Mouse (Mus musculus) C2C12 (cell line): Measurements from ENCODE around the gene Cd274.

Experiments
- CEBPB ChIP-seq: IDR thresholded peaks from one replicate; pipeline ENCODE4 v1.6.1; 2011; ENCODE audit warnings: low read depth, mild to moderate bottlenecking, control low read depth, moderate library complexity
- CTCF ChIP-seq: IDR thresholded peaks from one replicate; pipeline ENCODE4 v1.5.1; 2011; ENCODE audit not compliant: control insufficient read depth, insufficient read depth, insufficient read length
- FOSL1 ChIP-seq: IDR thresholded peaks from one replicate; pipeline ENCODE4 v1.8.0; 2011; ENCODE audit warnings: mild to moderate bottlenecking, low read length; ENCODE audit not compliant: poor library complexity, insufficient read depth, severe bottlenecking
- MAX ChIP-seq: IDR thresholded peaks from one replicate; pipeline ENCODE4 v1.6.1; 2011; ENCODE audit warnings: mild to moderate bottlenecking, control low read depth
- MYOD1 ChIP-seq: IDR thresholded peaks from one replicate; pipeline ENCODE4 v1.6.1; 2011; ENCODE audit warnings: low read depth; ENCODE audit not compliant: control insufficient read depth, insufficient read length
- MYOG ChIP-seq: IDR thresholded peaks from one replicate; pipeline ENCODE4 v1.6.1; 2011; ENCODE audit not compliant: control insufficient read depth, insufficient read length; ENCODE audit errors: extremely low read depth
- USF1 ChIP-seq: IDR thresholded peaks from one replicate; pipeline ENCODE4 v1.6.1; 2011; ENCODE audit warnings: low read depth, mild to moderate bottlenecking, control low read depth, moderate library complexity

- TF ChIP-seq USF1 (no peak), CTCF (no peak), MYOD1 (no peak), MYOG (no peak), FOSL1 (no peak), MAX (no peak), CEBPB (no peak)
Measured at GRCm38 (mm10) chr19:29370112-29370511, 2.9 kb downstream of the Cd274 start.
